Mouse (Mus musculus) layer of hippocampus, adult 2 months (tissue): ENCODE measurements at regions not wholly inside any gene's neighbourhood (a gene's known extent, or its start where the extent isn't known, plus 50 kb on each side); places are given as distances from the start of the nearest gene placed in this dataset.
"Not testable (repeated sequence)": the region's sequence is repeated elsewhere in the genome, so short reads cannot be mapped to it uniquely, and the experiment has no call there.

Source experiments
- DNase-seq, 2 experiments: peaks; one replicate each; pipeline ENCODE4 v3.0.0; 2022; ENCODE audit warnings: low spot score in 2 of 2
- H3K27ac ChIP-seq: fragments of 200-600 bp; 2 replicates; pipeline ENCODE4 v1.8.1; 2022
- H3K4me3 ChIP-seq: fragments of 200-600 bp; 2 replicates; pipeline ENCODE4 v1.8.1; 2022; ENCODE audit warnings: mild to moderate bottlenecking
- CTCF ChIP-seq: fragments of 200-600 bp; conservative IDR thresholded peaks from 2 replicates; pipeline ENCODE4 v1.8.1; 2022; ENCODE audit warnings: antibody characterized with exemption, mild to moderate bottlenecking, moderate library complexity

DNA sequence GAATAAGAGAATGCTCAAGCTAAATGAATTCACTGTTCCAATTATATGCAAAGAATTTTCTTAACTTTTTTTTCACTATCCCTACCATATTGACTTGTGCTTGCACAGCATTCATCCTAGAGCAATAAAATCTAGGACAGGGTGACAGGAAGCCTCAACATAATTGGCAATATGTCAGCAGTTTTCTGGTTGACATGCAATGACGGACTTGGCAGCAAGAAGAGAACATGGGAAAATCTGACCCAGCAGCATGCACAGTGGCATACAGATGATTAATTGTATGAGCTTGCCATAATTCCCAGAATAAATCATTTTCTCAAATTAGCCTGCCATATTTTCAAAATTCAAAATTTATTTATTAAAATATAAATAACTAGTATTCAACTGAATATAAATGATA, 152.7 kb downstream of the Amy2a5 start:
- DNase-seq, result no peak
- no peak for TF ChIP-seq CTCF

DNA sequence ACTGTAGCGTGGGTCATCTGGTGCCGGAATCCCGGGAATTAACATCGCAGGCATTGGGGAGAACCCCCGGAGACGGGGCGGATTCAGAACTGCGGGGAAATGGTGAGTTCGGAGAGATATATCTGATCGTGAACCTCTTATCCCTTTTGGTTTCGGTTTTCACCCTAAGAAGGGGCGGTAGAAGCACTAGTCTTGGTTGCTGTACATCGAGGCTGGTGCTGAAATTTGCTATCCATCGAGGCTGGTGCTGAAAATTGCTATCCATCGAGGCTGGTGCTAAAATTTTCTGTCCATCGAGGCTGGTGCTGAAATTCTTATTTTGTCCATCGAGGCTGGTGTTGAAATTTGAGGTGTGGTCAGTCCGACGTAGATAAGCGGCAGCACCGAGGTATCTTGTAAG, 167.8 kb downstream of the Amy2a5 start:
- DNase-seq, H3K4me3 ChIP-seq, H3K27ac ChIP-seq: not testable (repeated sequence)

More for the DNA sequence above, 152.7 kb downstream of the Amy2a5 start:
- no peak overlapping the region for H3K4me3 ChIP-seq
- H3K27ac ChIP-seq, result no peak overlapping the region

DNA sequence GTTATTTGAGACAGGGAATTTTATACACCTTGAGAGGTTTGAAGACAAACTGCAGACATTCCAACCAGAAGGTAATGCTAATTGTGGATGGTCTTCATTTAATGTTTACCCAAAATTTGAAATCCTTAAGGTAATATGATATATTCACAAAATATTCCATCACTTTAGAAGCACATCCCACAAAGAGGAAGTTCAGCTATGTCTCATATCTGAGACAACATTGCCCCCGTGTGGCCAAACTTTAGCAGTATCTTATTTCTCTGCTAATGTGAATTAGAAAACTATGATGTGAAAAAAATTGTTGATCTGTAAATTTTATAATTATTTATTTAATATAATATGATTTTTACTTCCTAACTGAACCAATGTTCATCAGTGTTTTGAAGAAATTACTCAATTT, 177.9 kb downstream of the Amy2a5 start:
- TF ChIP-seq CTCF, result peak; percentile 90
- DNase-seq, result peak; percentile 44 to 70
- H3K4me3 ChIP-seq, result no peak overlapping the region
- H3K27ac ChIP-seq, result no peak overlapping the region
